Mouse (Mus musculus): Measurements from ENCODE around the gene Pop7. TPM values are rescaled to one million over a fixed set of nuclear protein-coding genes. Genes with fewer than 3 reads are reported as not detected.

Gene Pop7
- total RNA-seq, 2 experiments from 2014 or later, result 11.3 to 11.4 TPM

DNA sequence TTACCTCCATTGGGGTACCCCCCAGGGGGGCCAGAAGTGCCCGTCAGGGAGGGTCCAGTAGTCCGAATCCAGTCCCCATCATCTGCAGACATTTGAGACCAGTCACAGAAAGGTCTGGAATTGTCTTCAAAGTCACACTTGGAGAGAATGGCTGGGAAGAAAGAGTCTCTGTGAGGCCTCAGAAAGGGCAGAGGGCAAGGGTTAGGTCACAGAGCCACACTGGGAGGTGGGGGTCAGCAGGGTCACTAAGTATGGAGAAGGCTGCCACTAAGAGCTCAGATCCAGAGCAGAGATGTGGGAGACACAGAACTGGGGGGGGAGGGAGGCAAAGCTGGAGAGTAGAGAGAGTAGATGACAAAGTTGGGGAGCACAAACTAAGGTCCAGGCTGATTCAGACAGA, 28.0 kb downstream of the Pop7 start:
- intact Hi-C loops (cut with DNase I), result no loop called here
- Histone ChIP-seq H3K4me3 (no peak overlapping the region), H3K27ac (no peak overlapping the region)
- TF ChIP-seq CTCF (IDR thresholded peaks at IDR 0.05), result no peak
- DNase-seq, result no peak

- Histone ChIP-seq H3K27ac (no peak overlapping the region), H3K4me3 (no peak overlapping the region)
- DNase-seq, result no peak
- intact Hi-C loops (cut with DNase I), result no loop called here
- no peak for TF ChIP-seq CTCF (IDR thresholded peaks at IDR 0.05)
These were observed 29.9 kb downstream of the Pop7 start for GRCm38 (mm10) chr5:137472252-137472904.

DNA sequence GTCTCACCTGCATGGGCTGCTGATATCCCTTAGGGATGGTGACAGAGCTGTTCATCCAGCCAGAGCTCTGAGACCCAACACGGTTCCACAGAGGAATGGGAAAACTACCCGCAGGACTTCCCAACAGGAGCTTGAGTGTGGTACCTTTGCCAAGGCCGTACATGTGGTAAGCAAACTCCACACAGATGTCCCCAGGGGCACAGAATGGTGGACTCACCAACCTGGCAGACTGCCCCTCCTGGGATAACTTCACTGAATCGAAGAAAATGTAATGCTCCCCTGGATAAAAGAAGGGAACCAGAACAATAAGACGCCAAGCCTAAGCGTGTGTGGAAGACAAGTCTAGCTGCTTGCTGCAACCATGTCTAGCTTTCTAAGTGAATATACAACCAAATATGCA, 35.4 kb downstream of the Pop7 start:
- intact Hi-C loops (cut with DNase I), result no loop called here
- no peak for DNase-seq
- no peak overlapping the region for H3K4me3 ChIP-seq
- H3K27ac ChIP-seq, result no peak overlapping the region
- TF ChIP-seq CTCF (IDR thresholded peaks at IDR 0.05), result no peak

GRCm38 (mm10) chr5:137465049-137465448, 37.3 kb downstream of the Pop7 start:
- intact Hi-C loops (cut with DNase I), result no loop called here
- TF ChIP-seq CTCF (IDR thresholded peaks at IDR 0.05), result peak; percentile 13; the same call in 1 of the 2 replicates

GRCm38 (mm10) chr5:137455866-137456591, 46.3 kb downstream of the Pop7 start:
- DNase-seq, result no peak
- Histone ChIP-seq H3K27ac (no peak overlapping the region), H3K4me3 (no peak overlapping the region)
- no peak for TF ChIP-seq CTCF (IDR thresholded peaks at IDR 0.05)
- intact Hi-C loops (cut with DNase I), result no loop called here

More at GRCm38 (mm10) chr5:137465049-137465448, 37.3 kb downstream of the Pop7 start:
- no peak for DNase-seq
- H3K4me3 ChIP-seq, result no peak overlapping the region
- H3K27ac ChIP-seq, result no peak overlapping the region

DNA sequence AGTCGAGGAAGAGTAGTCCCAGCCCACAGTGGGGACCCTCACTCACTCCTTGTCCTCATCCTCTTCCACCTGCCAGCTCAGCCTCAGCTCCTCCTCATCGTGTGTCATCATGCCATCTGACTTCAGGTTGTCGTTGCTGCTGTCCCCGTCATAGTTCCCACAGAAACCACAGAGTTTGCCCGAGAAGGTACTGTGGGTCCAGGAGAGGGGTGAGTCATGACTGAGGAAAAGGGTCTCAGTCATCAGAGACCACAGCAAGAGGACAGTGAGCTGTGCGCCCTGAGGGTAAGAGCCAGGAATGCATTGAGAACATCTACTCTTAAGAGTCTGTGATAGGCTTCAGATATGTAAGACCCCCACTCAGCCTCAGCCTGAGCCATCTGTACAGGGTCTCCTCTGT, 47.1 kb downstream of the Pop7 start:
- no peak for DNase-seq
- intact Hi-C loops (cut with DNase I), result no loop called here
- H3K4me3 ChIP-seq, result no peak overlapping the region
- no peak overlapping the region for H3K27ac ChIP-seq
- TF ChIP-seq CTCF (IDR thresholded peaks at IDR 0.05), result no peak

Small RNAs within 50 kb of the gene (microRNA-seq; reads per million reads assigned to microRNA genes)
- gene Mir6418, result not detected

Other genes starting within 250 kb of the Pop7 start
- gene Ache, start 215.0 kb downstream of the Pop7 start, total RNA-seq (2021), result 10 to 100 TPM; 13.7 to 17.9 TPM
- 10 to 100 TPM; 14.2 to 15.1 TPM for gene Ufsp1, start 207.9 kb downstream of the Pop7 start, total RNA-seq (2021)
- 10 to 100 TPM; 38.7 to 46.2 TPM for gene Srrt, start 194.8 kb downstream of the Pop7 start, total RNA-seq (2021)
- 1 to 10 TPM; 2.1 to 3.1 TPM for gene Trip6, start 188.1 kb downstream of the Pop7 start, total RNA-seq (2021)
- gene Slc12a9, start 168.9 kb downstream of the Pop7 start, total RNA-seq (2021), result 1 to 10 TPM; 2.0 to 2.4 TPM
- gene Ephb4, start 152.4 kb downstream of the Pop7 start, total RNA-seq (2021), result 10 to 100 TPM; 12.5 to 15.5 TPM
- gene Zan, start 25.5 kb downstream of the Pop7 start, total RNA-seq (2021), result under 1 TPM in 1 of 2 experiments, not detected in 1; 0.03 TPM
- 10 to 100 TPM; 20.9 to 24.7 TPM for gene Gigyf1, start 16.0 kb upstream of the Pop7 start, total RNA-seq (2021)
- not detected for gene Epo, start 30.7 kb upstream of the Pop7 start, total RNA-seq (2021)
- 100 to 1,000 TPM; 118 to 148 TPM for gene Gnb2, start 31.0 kb upstream of the Pop7 start, total RNA-seq (2021)
- not detected for gene Actl6b, start 51.0 kb upstream of the Pop7 start, total RNA-seq (2021)
- not detected for gene Tfr2, start 67.3 kb upstream of the Pop7 start, total RNA-seq (2021)
- 10 to 100 TPM in 1 of 2 experiments, 1 to 10 TPM in 1; 9.8 to 12.2 TPM for gene Mospd3, start 98.5 kb upstream of the Pop7 start, total RNA-seq (2021)
- 10 to 100 TPM; 30.9 to 76.1 TPM for gene Pcolce, start 111.3 kb upstream of the Pop7 start, total RNA-seq (2021)
- gene Fbxo24, start 126.5 kb upstream of the Pop7 start, total RNA-seq (2021), result under 1 TPM; 0.15 to 0.28 TPM
- gene Lrch4, start 126.6 kb upstream of the Pop7 start, total RNA-seq (2021), result 10 to 100 TPM; 15.6 to 17.1 TPM
- gene Gm20605, start 126.7 kb upstream of the Pop7 start, total RNA-seq (2021), result 1 to 10 TPM; 2.9 to 3.3 TPM
- 1 to 10 TPM; 1.6 to 4.2 TPM for gene Sap25, start 138.8 kb upstream of the Pop7 start, total RNA-seq (2021)
- under 1 TPM; 0.26 to 0.78 TPM for gene Irs3, start 143.2 kb upstream of the Pop7 start, total RNA-seq (2021)
- gene Agfg2, start 182.2 kb upstream of the Pop7 start, total RNA-seq (2021), result 10 to 100 TPM in 1 of 2 experiments, 1 to 10 TPM in 1; 3.3 to 10.3 TPM
- under 1 TPM; 0.05 to 0.45 TPM for gene Nyap1, start 239.1 kb upstream of the Pop7 start, total RNA-seq (2021)
- 10 to 100 TPM; 43.5 to 58.6 TPM for gene Tsc22d4, start 243.2 kb upstream of the Pop7 start, total RNA-seq (2021)

Data from gastrocnemius, adult 2 months (tissue).